Mouse (Mus musculus): ENCODE data around the gene N4bp2l2. TPM values are rescaled to one million over a fixed set of nuclear protein-coding genes. Genes with fewer than 3 reads are reported as not detected.

Gene N4bp2l2
- polyA plus RNA-seq (2017; shearing (Covaris generic)): 95.3 TPM

GRCm38 (mm10) chr5:150666133-150666739 is at the start of gene N4bp2l2:
Gene N4bp2l2, minus strand, starts transcription at chr5:150666183.

GRCm38 (mm10) chr5:150673153-150673835 is 7.3 kb upstream of the N4bp2l2 start, which contains the start of gene Pds5b:
Gene Pds5b, plus strand, starts transcription at chr5:150673739.

GRCm38 (mm10) chr5:150597088-150597487 is 68.9 kb downstream of the N4bp2l2 start, which contains the start of gene N4bp2l1:
Gene N4bp2l1, minus strand, starts transcription at chr5:150597188.

Other genes starting within 250 kb of the N4bp2l2 start
- not detected for gene Zar1l, start 148.0 kb downstream of the N4bp2l2 start, polyA plus RNA-seq (2017; shearing (Covaris generic))
- gene Brca2, start 143.6 kb downstream of the N4bp2l2 start, polyA plus RNA-seq (2017; shearing (Covaris generic)): 6.7 TPM
- 87.5 TPM for gene N4bp2l1, start 69.0 kb downstream of the N4bp2l2 start, polyA plus RNA-seq (2017; shearing (Covaris generic))
- 34.2 TPM for gene Pds5b, start 7.6 kb upstream of the N4bp2l2 start, polyA plus RNA-seq (2017; shearing (Covaris generic))

All from CD4-positive, CD25-positive, alpha-beta regulatory T cell, adult 9 weeks (primary cell).